Mouse (Mus musculus) ovary, postnatal 10 days (tissue): Measurements from ENCODE around the gene Slc4a10.
"Not testable (repeated sequence)": the region's sequence is repeated elsewhere in the genome, so short reads cannot be mapped to it uniquely, and the experiment has no call there.

Experiments used
- DNase-seq: peaks from one replicate; pipeline ENCODE4 v3.0.0; 2022; ENCODE audit warnings: low spot score

Slc4a10 gene

DNA sequence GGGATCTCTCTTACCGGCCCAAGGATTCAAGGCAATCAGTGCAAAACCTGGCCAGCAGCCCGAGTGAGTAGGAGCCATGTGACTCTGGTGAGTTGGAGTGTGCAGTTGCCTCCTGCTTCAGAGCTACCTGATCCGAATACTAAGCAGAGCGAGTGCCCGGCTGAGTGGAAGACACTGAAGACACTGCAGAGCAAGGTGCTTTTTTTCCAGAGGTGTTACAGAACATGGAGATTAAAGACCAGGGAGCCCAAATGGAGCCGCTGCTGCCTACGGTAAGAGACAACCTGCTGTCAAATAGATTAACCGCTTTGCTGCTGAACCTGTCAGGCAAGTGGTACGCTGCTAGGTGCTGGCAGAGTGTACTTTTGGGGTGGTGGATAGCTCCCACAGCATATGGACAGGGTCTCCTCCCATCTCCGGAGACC, at the start of gene Slc4a10:
Slc4a10 (plus strand) TSS at position 42 of the 425 bp plus-strand sequence.
- no peak for DNase-seq

- not testable (repeated sequence) for DNase-seq
Observed at GRCm38 (mm10) chr2:62001251-62001650, 45.0 kb upstream of the Slc4a10 start.

DNA sequence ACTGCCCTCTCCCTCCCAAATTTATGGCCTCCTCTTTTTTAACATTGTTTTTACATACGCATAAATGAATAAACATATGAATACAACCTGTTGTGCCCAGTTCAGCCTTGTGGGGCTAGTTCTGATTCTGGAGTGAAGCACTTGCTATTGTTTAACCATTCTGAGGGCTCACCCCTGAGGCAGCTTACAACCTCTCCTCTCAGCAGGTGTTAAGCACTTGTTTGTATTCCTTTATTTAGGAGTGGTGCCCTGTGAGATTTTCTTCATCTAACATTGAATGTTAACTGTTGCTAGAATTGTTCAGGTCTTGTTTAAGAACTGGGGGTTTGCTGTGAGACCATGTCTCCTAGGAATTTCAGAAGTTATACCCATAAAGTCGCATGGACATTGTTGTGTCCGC, 28.1 kb upstream of the Slc4a10 start:
- no peak for DNase-seq

DNA sequence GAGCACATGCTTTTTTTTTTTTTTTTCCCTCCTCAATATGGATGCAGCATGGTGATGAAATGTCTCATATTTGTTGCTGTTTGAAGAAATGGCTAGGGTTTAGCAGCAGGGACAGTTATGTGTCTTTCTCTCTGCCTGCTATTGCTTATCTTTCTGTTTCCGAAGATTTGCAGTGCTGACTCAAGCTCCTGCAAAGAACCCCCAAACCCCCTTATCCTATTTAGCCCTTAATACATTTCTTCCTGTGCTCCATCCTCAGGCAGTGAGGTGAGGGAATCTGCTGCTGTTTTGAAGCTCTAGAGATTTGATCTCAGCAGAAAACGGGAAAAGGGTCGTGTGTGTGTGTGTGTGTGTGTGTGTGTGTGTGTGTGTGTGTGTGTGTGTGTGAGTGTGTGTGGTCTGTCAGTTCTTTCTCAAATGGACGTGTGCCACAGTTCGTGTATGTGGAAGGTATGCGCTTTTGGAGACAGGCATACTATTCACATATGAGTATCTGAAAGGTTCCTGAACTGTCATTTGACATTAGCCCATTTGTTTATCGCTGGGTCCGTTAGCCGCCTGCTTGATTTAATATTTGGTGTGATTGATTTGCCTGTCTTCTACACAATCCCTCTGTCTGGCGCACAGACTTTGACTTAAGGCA, 720 bp downstream of the Slc4a10 start:
- DNase-seq = no peak

GRCm38 (mm10) chr2:62047504-62048005, 1.3 kb downstream of the Slc4a10 start:
- DNase-seq = no peak

DNA sequence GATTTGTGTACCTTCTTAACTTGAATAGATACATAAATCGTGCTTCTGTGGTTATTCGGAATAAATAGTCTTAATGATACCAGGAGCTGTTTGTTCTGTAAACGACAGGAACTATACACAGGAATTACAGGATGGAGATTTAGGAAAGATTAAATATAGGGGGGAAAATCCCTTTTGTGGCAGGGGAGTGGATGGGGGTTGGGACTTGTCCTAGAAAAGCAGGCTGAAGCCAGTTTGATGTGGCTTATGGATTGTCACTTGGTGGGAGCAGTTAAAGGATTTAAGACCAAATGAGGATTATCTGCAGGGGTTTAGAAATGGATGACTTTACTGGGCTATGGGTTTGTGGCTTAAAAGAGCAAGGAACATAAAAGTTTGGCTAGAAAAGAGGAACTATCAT, 1.9 kb downstream of the Slc4a10 start:
- no peak for DNase-seq

DNA sequence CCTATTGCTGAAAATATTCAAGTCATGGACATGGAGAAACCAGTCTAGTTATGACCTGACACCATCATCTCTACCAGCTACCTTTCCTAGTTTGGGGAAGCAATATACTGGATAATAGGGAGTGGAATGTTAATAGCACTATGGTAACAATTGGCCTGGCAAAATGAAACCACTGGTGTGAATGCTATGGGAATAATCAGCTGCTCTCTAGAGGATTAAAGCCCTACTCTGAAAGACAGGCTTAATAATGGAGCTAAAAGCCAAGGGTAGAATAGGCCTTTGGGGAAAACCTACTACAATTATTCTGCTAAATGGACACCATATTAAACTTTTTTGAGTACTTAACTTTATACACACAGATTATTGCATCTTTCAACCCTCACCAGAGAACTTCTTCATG, 30.2 kb downstream of the Slc4a10 start:
- DNase-seq = no peak

DNA sequence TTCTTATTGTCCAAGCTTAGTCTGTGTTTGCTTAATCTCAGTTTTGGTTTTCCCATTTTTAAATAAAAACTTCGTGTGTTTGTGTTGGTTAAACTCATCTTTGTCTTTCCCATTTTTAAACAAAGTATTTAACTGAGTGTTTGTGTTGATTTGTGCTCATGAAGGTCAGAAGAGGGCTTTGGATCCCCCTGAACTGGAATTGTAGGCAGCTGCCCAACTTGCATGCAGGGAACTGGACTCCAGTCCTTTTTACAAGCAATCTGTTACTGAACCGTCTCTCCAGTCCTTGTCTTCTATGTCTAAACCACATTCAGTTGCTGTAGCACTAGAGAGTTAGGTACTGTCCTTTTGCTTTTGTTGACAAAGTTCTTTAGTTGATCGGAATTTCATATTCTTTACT, 41.3 kb downstream of the Slc4a10 start:
- DNase-seq = no peak

- DNase-seq = no peak
Observed at GRCm38 (mm10) chr2:62088715-62089114, 42.5 kb downstream of the Slc4a10 start.

DNA sequence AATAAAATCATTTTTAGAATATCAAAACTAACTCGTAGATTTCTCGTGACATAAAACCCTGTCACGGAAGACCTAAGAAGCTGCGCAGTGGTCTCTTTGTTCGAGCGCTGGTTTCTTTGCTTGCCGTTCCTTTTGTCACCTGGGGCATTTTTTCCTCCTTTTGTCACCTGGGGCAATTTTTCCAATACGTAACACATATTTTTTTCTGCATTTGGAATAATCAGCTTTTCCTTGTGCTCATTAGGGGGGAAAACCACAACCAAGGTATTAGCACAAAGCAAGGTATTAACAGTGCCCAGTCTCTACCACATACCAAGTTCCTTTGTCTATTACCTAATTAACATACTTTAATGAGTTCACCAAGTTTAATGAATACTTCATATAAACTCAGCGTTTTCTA, 42.9 kb downstream of the Slc4a10 start:
- no peak for DNase-seq

- no peak for DNase-seq
Observed at GRCm38 (mm10) chr2:62100526-62100925, 54.3 kb downstream of the Slc4a10 start.

- DNase-seq = no peak
Observed at GRCm38 (mm10) chr2:62115346-62115745, 69.1 kb downstream of the Slc4a10 start.

DNA sequence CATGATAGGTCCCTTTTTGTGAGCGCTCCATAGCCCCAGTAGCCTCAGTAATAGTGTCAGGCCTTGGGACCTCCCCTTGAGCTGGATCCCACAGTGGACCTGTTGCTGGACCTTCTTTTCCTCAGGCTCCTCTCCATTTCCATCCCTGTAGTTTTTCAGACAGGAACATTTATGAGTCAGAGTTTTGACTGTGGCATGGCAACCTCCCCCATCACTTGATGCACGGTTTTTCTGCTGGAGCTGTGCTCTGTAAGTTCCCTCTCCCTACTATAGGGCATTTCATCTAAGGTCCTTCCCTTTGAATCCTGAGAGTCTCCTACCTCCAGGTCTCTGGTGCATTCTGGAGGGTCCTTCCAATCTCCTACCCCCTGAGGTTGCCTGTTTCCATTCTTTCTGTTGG, 83.7 kb downstream of the Slc4a10 start:
- DNase-seq = no peak

GRCm38 (mm10) chr2:62134911-62135310, 88.6 kb downstream of the Slc4a10 start:
- DNase-seq = no peak

DNA sequence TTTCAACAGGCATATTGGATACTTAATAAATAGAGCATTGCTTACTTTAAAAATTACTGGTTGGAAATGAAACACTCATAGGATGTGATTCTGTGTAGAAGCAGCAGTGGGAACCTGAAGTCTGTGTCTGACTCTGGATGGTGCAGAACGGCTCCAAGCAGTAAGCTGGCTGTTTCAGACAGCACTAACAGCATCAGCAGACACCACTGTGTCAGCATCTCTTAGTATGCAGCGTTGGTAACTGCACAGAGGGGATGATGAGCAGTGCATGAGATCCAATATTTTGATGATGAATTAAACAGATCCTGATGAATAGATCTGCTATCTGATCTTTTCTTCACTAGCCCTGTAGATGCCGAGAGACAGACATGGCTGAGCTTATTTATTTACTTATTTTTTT, 101.4 kb downstream of the Slc4a10 start:
- DNase-seq = no peak

GRCm38 (mm10) chr2:62149421-62149820, 103.2 kb downstream of the Slc4a10 start:
- DNase-seq = no peak

- DNase-seq = no peak
Observed at GRCm38 (mm10) chr2:62150830-62151229, 104.6 kb downstream of the Slc4a10 start.

DNA sequence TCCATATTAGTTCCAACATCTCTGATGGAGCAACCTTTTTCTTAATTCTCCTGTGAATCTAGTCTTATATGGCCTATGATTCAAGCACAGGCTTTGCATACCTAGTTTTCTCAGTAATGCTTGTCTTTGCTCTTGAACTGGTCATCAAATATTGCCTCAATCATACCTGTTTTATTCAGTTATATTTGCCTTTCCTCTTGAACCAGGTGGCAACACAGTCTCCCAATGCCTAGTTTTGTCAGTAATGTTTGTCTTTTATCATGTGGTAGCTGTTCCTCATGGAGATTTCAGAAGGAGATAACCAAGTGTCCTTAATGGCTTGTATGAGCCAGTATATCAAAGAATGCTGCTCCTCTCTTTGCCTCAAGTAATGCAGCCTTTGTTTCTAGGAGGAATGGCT, 163.8 kb downstream of the Slc4a10 start:
- DNase-seq = no peak

DNA sequence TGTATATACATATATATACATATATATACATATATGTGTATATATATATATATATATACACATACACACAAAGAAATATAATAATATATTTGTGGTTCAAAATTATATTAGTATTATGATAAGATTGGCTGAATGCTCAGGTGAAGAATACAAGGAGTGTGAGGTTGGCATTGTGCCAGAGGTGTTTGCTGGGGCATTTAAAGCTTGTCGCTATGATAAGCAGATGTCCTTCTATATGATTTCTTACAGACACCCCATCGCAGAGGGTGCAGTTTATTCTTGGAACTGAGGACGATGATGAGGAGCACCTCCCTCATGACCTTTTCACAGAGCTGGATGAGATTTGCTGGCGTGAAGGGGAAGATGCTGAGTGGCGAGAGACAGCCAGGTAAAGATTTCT, 164.8 kb downstream of the Slc4a10 start:
- no peak for DNase-seq

DNA sequence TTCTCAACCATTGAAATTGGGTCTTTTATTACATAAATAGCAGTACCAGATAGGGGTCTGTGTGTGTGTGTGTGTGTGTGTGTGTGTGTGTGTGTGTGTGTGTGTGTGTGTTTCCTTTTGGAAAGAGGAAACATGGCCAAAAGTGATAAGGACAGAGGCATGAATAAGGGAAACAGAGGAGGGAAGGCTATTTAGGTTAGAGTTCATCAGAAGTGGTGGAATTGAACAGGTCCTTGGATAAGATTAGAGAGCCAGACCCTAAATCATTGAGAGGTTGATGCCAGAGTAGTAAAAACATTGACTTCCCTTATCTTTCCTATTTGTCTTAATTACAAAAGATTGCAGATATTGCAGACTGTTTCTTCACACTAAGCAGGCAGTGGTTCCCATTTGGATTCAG, 181.3 kb downstream of the Slc4a10 start:
- DNase-seq = no peak

DNA sequence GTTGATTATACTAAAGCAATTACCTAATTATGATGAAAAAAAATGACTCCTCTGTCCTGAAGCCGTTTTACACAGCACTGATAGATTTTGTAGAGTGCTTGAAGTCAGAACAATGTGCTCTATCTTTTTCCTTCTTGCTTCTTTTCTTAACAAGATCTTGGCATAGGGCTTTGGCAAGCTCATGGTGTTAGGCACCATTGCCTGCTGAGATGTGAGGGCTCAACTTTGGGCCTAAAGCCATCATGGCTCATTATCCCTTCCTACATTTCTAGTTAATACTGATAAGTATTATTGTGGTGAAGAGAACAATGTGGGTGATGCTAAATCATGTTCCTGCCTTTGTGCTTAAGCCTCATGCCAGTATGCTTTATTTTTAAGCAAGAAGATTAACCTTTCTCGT, 185.0 kb downstream of the Slc4a10 start:
- no peak for DNase-seq

GRCm38 (mm10) chr2:62244167-62244566, 197.9 kb downstream of the Slc4a10 start:
- no peak for DNase-seq

DNA sequence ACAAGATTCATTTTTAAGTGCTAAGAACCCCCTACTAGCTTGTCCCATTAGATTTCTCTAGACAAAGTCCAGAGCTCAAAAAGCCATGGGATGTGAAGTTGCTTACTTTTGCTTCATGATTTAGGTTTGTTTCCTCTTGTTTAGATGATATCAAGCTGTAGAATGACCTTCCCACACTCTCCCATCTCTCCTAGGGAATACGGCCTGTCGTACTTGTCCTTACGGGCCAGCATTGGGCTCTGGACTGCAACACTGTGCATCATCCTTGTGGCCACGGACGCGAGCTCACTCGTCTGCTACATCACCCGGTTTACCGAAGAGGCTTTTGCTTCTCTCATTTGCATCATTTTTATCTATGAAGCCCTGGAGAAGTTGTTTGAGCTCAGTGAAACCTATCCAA, 222.2 kb downstream of the Slc4a10 start:
- DNase-seq = no peak

DNA sequence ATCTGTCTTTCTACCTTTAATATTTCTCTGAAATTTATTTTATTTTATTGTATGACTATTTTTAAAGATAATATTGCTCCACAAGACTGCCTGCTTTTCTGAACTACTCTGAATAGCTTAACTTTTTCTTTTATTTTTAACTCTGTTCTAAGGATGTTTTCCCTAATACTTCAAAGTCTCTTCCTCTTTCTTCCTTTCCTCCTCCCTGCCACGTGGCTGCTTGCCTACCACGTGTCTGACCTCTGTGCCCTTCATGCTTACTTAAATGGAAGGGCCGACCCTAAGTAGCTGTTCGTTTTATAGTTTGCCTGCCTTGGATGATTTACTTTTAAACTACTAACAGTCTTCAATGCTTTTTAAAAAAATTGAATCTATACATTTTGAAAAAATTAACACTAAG, 225.6 kb downstream of the Slc4a10 start:
- DNase-seq = no peak
